Mouse (Mus musculus) G1E (cell line): Measurements from ENCODE around the gene Akt1s1. TPM values are rescaled to one million over a fixed set of nuclear protein-coding genes. Genes with fewer than 3 reads are reported as not detected.

Experiments used
- ATAC-seq: 2 replicates; pipeline ENCODE4 v1.8.0; 2016; ENCODE audit warnings: mild to moderate bottlenecking; ENCODE audit not compliant: insufficient number of reproducible peaks, poor library complexity, low FRiP score, severe bottlenecking; ENCODE audit errors: extremely low read depth
- DNase-seq: peaks from one replicate; pipeline ENCODE4 v3.0.0; 2012; ENCODE audit warnings: low spot score
- H3K27me3 ChIP-seq: 2 replicates; pipeline ENCODE4 v1.6.1; 2012; ENCODE audit warnings: mild to moderate bottlenecking, low read length, inconsistent platforms; ENCODE audit not compliant: insufficient read depth
- H3K36me3 ChIP-seq: replicated peaks from 2 replicates; pipeline ENCODE3; 2012; ENCODE audit warnings: mild to moderate bottlenecking, inconsistent platforms
- H3K4me1 ChIP-seq: 2 replicates; pipeline ENCODE4 v1.6.1; 2012; ENCODE audit warnings: low read depth, low read length, inconsistent platforms, mixed read lengths; ENCODE audit not compliant: insufficient read depth
- H3K4me3 ChIP-seq: 2 replicates; pipeline ENCODE4 v1.5.1; 2012; ENCODE audit warnings: low read depth, mild to moderate bottlenecking, inconsistent platforms, low read length, moderate library complexity, mixed read lengths
- H3K9me3 ChIP-seq: replicated peaks from 2 replicates; pipeline ENCODE4 v1.6.1; 2012; ENCODE audit warnings: inconsistent platforms
- CTCF ChIP-seq: IDR thresholded peaks from 2 replicates; pipeline ENCODE4 v1.5.1; 2012; ENCODE audit warnings: low read depth, low read length, inconsistent platforms, mixed read lengths
- GATA1 ChIP-seq: IDR thresholded peaks from 2 replicates; pipeline ENCODE4 v1.6.1; 2012; ENCODE audit warnings: borderline replicate concordance, low read length, inconsistent platforms, mixed read lengths
- GATA2 ChIP-seq: IDR thresholded peaks from 2 replicates; pipeline ENCODE4 v1.6.1; 2012; ENCODE audit warnings: low read depth, low read length, inconsistent platforms, borderline replicate concordance
- POLR2AphosphoS5 ChIP-seq: IDR thresholded peaks from 2 replicates; pipeline ENCODE4 v1.6.1; 2012; ENCODE audit warnings: low read depth, low read length, inconsistent platforms; ENCODE audit not compliant: insufficient replicate concordance
- TAL1 ChIP-seq: conservative IDR thresholded peaks from 2 replicates; pipeline ENCODE4 v1.6.1; 2012; ENCODE audit warnings: low read depth, low read length, inconsistent platforms, mixed read lengths
- polyA plus RNA-seq: library from polyadenylated mRNA; stranded (reverse); fragments of >175 nt; gene quantifications from 2 replicates; pipeline ENCODE4 v1.2.3, GENCODE M21; 2012
- total RNA-seq, 2 experiments: library from RNA; stranded (forward) in 1 of 2; stranded (reverse) in 1 of 2; fragments of 200-1000 nt in 1 of 2; fragments of >200 nt in 1 of 2; fragmentation: Nextera tagmentation in 1 of 2; gene quantifications; 2 replicates each; pipeline ENCODE4 v1.2.3; 2014 to 2017

Akt1s1 gene
- total and polyA plus RNA-seq, 3 experiments, result 13.3 to 290 (median 23.7) TPM

DNA sequence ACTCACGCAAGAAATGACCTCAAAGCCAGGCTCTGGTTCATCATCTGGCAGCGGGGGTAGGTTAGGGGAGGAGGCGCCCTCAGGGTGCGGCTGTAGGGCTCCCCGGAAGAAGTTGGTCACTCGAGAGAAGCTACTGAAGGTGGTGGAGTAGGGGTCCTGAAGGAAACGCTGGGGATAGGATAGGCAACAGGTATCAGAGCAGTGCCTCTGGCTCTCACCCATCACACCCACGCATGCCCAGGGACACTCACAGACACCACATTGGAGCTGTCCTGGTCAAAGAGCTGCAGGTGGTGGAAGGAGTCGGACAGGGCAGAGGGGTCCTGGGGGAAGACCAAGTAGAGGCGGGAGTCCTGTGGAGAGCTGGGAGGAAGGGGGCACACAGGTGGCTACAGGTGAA, 3.8 kb upstream of the Akt1s1 start:
- Histone ChIP-seq H3K36me3 (peaks cover 81% of the 10 kb centered on the region), H3K4me3 (no peak overlapping the region), H3K27me3 (no peaks in the 10 kb centered on the region), H3K9me3 (peaks cover 6% of the 10 kb centered on the region), H3K4me1 (peaks cover 39% of the 10 kb centered on the region)
- TF ChIP-seq GATA2 (no peak), TAL1 (no peak), POLR2AphosphoS5 (no peak), CTCF (no peak), GATA1 (no peak)
- ATAC-seq, result no peak
- no peak for DNase-seq

DNA sequence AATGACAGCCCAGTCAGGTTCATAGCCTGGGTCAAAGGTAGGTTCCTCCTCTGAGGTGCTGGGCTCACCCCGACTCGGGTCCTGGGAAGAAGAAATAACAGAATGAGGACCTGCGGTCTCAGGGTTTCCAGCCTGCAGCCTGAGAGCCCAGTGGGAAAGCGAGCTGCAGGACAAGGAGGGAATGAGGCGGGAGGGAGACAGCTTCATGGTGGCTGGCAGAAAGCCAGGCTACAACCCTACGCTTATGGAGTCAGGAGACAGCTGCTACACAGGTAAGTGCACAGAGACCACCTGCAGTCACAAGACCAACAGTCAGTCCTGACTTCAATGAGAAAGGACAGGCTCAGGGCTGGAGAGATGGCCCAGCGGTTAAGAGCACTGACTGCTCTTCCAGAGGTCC, 2.0 kb upstream of the Akt1s1 start:
- Histone ChIP-seq H3K9me3 (no peaks in the 10 kb centered on the region), H3K4me3 (no peak overlapping the region), H3K4me1 (peaks cover 48% of the 10 kb centered on the region), H3K36me3 (peaks cover 77% of the 10 kb centered on the region), H3K27me3 (no peaks in the 10 kb centered on the region)
- ATAC-seq (no peak), DNase-seq (no peak)
- TF ChIP-seq POLR2AphosphoS5 (no peak), GATA1 (no peak), TAL1 (no peak)

DNA sequence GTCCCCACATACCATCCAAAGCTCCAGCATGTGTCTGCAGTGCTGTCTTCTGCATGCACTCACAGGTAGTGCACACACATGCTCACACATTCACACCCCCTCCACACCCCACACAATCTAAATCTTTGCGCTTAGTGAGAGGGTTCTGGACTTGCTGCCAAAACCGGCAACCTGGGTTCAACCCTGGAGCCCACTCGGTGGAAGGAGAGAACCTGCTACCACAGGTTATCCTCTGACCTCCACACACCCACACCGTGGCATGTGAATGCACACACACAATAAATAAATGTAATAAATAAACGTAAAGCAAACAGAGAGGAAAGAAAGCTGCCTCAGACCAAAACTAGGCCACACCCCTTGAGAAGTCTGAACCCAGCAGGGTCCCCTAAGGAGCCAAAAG, 1.0 kb upstream of the Akt1s1 start:
- Histone ChIP-seq H3K36me3 (peaks cover 77% of the 10 kb centered on the region), H3K4me1 (peaks cover 55% of the 10 kb centered on the region), H3K4me3 (peak overlapping the region; percentile 95), H3K27me3 (no peaks in the 10 kb centered on the region), H3K9me3 (no peaks in the 10 kb centered on the region)
- TF ChIP-seq POLR2AphosphoS5 (no peak), CTCF (no peak), TAL1 (no peak), GATA2 (no peak), GATA1 (no peak)
- DNase-seq, result no peak
- ATAC-seq, result no peak

DNA sequence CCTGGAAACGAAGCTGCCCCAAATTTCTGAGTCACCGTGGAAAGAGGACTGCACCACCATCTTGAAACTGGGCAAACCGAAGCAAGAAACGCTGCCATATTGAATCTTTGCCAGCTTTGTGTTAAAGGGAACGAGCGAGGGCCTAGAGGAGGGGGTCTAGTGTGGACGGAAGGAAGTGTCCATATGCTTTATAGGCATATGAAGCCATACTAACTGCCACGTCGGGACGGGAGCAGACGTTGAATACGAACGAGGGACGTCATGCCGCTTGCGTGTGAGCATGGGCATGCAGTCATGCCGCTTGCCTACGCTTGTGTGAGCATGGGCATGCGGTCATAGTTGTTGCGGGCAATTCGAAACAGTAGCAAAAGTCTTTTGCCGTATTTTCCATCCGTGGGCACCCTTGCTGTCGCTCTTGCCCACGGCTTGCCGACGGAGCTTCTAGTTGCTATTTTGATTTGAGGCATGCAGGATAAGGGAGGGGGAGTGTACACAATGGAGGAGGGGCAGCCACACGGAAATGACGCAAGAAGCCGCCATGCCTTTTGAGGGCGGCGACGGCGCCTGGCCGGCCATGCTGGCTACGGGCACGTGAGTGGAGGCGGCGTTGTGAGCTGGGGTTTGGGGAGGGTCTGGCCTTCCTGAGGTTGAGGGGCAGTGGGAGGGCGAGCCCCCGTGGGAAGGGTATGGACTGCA, 773 bp downstream of the Akt1s1 start:
- no peak for TF ChIP-seq CTCF
- TF ChIP-seq POLR2AphosphoS5, result peak; percentile 54; the same call in 1 of the 2 replicates
- peaks cover 77% of the 10 kb centered on the region for H3K36me3 ChIP-seq
- peaks cover 68% of the 10 kb centered on the region for H3K4me1 ChIP-seq
- DNase-seq (peak; percentile 74), ATAC-seq (peak; percentile 29)
- H3K4me3 ChIP-seq, result peak overlapping the region; percentile 95
- H3K27me3 ChIP-seq, result no peaks in the 10 kb centered on the region
- peaks cover 10% of the 10 kb centered on the region for H3K9me3 ChIP-seq

DNA sequence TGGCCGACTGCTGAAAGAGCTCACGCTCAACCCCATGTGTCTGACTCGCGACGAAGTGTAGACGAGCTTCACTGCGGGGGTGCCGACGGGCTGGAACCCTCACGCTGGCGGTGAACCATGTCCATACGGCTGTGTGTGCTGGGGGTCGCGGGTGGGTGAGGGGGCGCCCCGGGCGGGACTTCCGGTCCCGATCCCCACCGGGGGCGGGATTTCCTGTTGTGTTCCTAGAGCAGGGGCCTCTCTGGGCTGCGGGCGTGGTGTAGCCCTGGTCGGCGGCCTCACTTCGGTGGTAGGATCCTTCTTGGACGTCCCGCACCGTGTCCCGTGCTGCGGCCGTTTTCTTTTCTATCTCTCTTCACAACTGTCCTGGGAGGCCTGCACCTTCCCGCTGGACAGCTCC, 1.4 kb downstream of the Akt1s1 start:
- H3K9me3 ChIP-seq, result peaks cover 11% of the 10 kb centered on the region
- DNase-seq, result peak; percentile 83

DNA sequence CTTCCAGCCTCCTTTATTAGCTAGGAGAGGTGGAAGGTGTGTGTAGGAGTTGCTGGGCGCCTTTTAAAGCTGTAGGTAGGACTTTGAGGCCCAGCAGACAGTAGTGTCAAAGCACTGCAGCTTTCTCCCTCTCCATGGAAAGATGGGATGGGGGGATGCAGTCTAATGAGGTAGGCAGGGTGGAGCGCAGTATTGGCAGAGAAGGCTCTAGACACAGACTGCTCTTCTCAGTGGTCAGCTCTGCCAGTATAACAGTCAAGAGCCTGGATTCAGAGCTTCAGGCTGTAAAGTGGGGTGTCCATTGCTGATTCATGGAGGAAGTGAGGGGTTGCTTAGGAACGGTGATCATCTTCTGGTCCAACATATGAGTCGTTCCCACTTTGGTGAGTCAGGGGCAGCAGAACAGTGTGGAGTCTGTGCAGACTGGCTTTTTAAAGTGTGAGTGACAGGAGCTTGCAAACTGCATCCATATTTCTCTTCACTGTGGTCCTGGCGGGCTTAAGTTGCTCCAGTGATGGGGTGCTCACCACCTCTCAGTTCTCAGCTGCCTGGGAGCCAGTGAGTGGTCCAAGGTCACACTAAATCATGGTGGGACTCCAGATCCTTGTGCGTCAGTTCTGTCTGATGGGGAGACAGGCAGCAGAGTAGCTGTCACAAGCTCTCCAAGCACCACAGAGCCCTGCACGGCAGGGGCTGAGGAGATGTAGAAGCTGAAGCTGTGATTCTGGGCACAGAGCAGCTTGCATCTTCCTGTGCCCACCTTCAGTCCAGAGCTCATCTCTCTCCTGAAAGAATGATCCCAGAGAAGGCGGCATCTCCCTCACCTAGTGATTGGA, 2.2 kb downstream of the Akt1s1 start:
- H3K9me3 ChIP-seq, result peaks cover 11% of the 10 kb centered on the region
- peaks cover 77% of the 10 kb centered on the region for H3K4me1 ChIP-seq
- H3K4me3 ChIP-seq, result peak overlapping the region; percentile 95
- H3K36me3 ChIP-seq, result peaks cover 75% of the 10 kb centered on the region
- TF ChIP-seq GATA2 (no peak), GATA1 (no peak), CTCF (no peak), POLR2AphosphoS5 (no peak), TAL1 (no peak)
- DNase-seq (no peak), ATAC-seq (no peak)
- no peaks in the 10 kb centered on the region for H3K27me3 ChIP-seq

More for the DNA sequence above, 1.4 kb downstream of the Akt1s1 start:
- Histone ChIP-seq H3K4me1 (peaks cover 74% of the 10 kb centered on the region), H3K36me3 (peaks cover 77% of the 10 kb centered on the region), H3K4me3 (peak overlapping the region; percentile 95), H3K27me3 (no peaks in the 10 kb centered on the region)
- ATAC-seq, result no peak
- TF ChIP-seq TAL1, result no peak
- no peak for TF ChIP-seq GATA2
- no peak for TF ChIP-seq GATA1
- no peak for TF ChIP-seq CTCF
- no peak for TF ChIP-seq POLR2AphosphoS5
